Mouse (Mus musculus) heart, postnatal 0 days (tissue): ENCODE results near the gene Slc10a1. TPM values are rescaled to one million over a fixed set of nuclear protein-coding genes. Genes with fewer than 3 reads are reported as not detected.

Source experiments
- ATAC-seq: fragments of 200-750 bp; cut with Nextera tagmentation; 2 replicates; pipeline ENCODE4 v1.8.0; 2017; ENCODE audit warnings: low read depth, moderate number of reproducible peaks, moderate library complexity; ENCODE audit not compliant: insufficient read depth
- DNase-seq: peaks from one replicate; pipeline ENCODE4 v3.0.0-alpha.2; 2016; ENCODE audit warnings: low spot score
- H3K27ac ChIP-seq: fragments of 300-500 bp; sonication (generic); 2 replicates; pipeline ENCODE4 v1.5.1; 2014; ENCODE audit warnings: low read depth, mild to moderate bottlenecking
- H3K27me3 ChIP-seq: fragments of 300-500 bp; sonication (generic); 2 replicates; pipeline ENCODE4 v1.6.1; 2014; ENCODE audit warnings: low read length, mixed read lengths; ENCODE audit not compliant: control insufficient read depth, insufficient read depth
- H3K36me3 ChIP-seq: fragments of 300-500 bp; sonication (generic); replicated peaks from 2 replicates; pipeline ENCODE4 v1.6.1; 2014; ENCODE audit warnings: low read length, mixed read lengths; ENCODE audit not compliant: control insufficient read depth, insufficient read depth
- H3K4me1 ChIP-seq: fragments of 300-500 bp; sonication (generic); 2 replicates; pipeline ENCODE4 v1.6.1; 2014; ENCODE audit warnings: antibody characterized with exemption; ENCODE audit not compliant: control insufficient read depth, insufficient read depth
- H3K4me2 ChIP-seq: fragments of 300-500 bp; sonication (generic); 2 replicates; pipeline ENCODE4 v1.6.1; 2014; ENCODE audit warnings: low read depth, mild to moderate bottlenecking, low read length, moderate library complexity
- H3K4me3 ChIP-seq: fragments of 300-500 bp; sonication (generic); 2 replicates; pipeline ENCODE4 v1.5.1; 2014; ENCODE audit warnings: low read depth, low read length
- H3K9ac ChIP-seq: fragments of 300-500 bp; sonication (generic); replicated peaks from 2 replicates; pipeline ENCODE4 v1.6.1; 2014; ENCODE audit warnings: low read depth, low read length, mixed read lengths
- H3K9me3 ChIP-seq: fragments of 300-500 bp; sonication (generic); replicated peaks from 2 replicates; pipeline ENCODE4 v1.6.1; 2016; ENCODE audit warnings: low read length; ENCODE audit not compliant: control insufficient read depth
- CTCF ChIP-seq: IDR thresholded peaks from 2 replicates; pipeline ENCODE4 v1.5.1; 2016; ENCODE audit warnings: antibody characterized with exemption, control low read depth, low read depth
- EP300 ChIP-seq: IDR thresholded peaks from 2 replicates; pipeline ENCODE4 v1.6.1; 2016; ENCODE audit warnings: antibody characterized with exemption, low read depth
- WGBS: fragments of 180-500 bp; shearing (Covaris S2); extraction: QIAGEN DNeasy Blood & Tissue Kit; methylation state at CpG from one replicate; pipeline ENCODE4 v1.1.7; 2014; 5-methylcytosine and 5-hydroxymethylcytosine counted together
- polyA plus RNA-seq: library from polyadenylated mRNA; unstranded; fragments of >200 nt; fragmentation: Nextera tagmentation; extraction: Ambion mirVana; gene quantifications from 2 replicates; pipeline ENCODE4 v1.2.1, GENCODE M21; 2015
- total RNA-seq: library from RNA; depleted of rRNA; stranded (reverse); fragments of >200 nt; gene quantifications from 2 replicates; pipeline ENCODE4 v1.2.3, GENCODE M21; 2014; ENCODE audit warnings: low replicate concordance

Gene Slc10a1
- total and polyA plus RNA-seq, 2 experiments from 2014 or later, result 0.37 TPM; not detected in 1

DNA sequence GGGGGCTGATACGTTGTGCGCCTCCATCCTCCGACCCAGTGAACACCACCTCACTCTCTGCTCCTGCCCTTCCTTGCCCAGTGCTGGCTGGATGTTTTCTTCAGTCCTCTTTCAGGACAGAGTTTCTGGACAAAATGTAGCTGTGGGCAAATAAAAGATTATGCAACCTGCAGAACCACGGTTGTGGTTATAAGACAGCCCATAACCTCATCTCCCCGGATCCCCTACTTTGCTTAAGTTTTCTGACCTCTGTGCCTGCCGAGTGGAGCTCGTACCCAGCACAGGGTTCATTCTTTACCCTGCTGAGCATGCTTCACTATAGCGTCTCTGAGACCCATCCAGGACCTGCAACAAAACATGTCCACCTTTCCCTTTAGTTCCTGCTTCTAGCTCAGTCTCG is 587 bp downstream of the Slc10a1 start:
- no peaks in the 10 kb centered on the region; the same call in 1 of the 2 replicates for H3K27me3 ChIP-seq
- no peak overlapping the region for H3K4me2 ChIP-seq
- H3K27ac ChIP-seq, result no peak overlapping the region
- TF ChIP-seq EP300 (no peak), CTCF (no peak)
- H3K4me3 ChIP-seq, result no peak overlapping the region
- H3K4me1 ChIP-seq, result no peaks in the 10 kb centered on the region
- no peaks in the 10 kb centered on the region for H3K9me3 ChIP-seq
- no peaks in the 10 kb centered on the region for H3K36me3 ChIP-seq
- ATAC-seq, result no peak
- H3K9ac ChIP-seq, result no peak overlapping the region
- WGBS, result 84% methylated on average over 9 of the region's 9 CpGs
- no peak for DNase-seq

DNA sequence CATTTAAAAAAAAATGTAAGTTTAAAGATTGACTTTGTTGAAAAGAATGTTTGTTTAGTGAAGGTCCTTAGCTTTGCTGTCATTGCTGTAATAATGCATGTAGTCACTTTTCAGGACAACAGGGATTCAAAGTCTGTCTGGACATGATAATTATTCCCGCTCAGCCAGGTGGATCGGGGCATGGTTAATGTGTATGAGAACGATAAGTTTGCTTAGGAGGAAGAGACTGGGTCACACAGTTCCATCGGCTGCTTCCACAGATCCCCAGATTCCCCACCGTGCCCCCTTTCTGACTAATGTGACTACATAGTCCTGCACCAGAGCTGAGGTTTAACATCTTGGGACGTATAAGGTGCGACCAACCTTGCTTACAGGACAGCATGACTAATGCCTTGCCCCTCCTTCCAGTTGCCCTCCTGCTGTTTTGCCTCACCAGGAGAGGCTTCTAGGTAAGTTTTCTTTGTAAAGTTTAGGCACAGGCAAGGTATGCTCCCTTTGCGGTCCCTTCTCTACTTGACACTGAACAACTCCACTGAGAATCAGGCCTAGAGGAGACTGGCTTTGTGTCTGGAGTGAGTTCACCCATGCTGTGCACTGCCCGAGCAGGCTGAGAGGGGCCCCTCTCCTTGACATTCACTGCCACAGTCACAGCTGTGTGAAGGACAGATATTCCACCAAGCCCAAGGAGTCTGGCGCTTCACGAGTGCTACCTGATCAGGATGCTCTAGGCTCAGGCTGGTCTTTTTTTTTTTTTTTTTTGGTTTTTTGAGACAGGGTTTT is 2.3 kb downstream of the Slc10a1 start:
- no peak overlapping the region for H3K9ac ChIP-seq
- no peak for ATAC-seq
- no peak for TF ChIP-seq EP300
- TF ChIP-seq CTCF, result no peak
- 80% methylated on average over 11 of the region's 11 CpGs for WGBS
- no peak overlapping the region for H3K4me3 ChIP-seq
- no peak overlapping the region for H3K27ac ChIP-seq
- no peak overlapping the region for H3K4me2 ChIP-seq
- H3K4me1 ChIP-seq, result no peaks in the 10 kb centered on the region
- H3K27me3 ChIP-seq, result no peaks in the 10 kb centered on the region
- H3K36me3 ChIP-seq, result no peaks in the 10 kb centered on the region
- no peaks in the 10 kb centered on the region for H3K9me3 ChIP-seq
- no peak for DNase-seq

DNA sequence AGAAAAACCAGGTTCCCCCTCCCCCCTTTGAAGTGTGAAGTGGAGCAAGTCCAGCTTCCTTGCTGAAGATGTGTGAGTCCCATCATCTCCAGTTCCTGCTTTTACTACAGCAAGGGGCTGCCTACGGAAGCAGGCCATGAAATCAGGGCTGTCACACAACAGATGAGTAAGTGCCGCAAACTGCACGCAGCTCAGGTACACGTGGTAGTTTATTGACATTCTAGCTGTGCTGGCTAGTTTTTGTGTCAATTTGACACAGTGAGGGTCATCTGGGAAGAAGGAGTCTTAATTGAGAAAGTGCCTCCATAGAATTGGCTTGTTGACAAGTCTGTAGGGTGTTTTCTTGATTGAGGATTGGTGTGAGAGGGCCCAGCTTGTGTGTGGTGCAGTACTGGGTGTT is 5.9 kb downstream of the Slc10a1 start:
- Histone ChIP-seq H3K36me3 (peaks cover 21% of the 10 kb centered on the region), H3K27me3 (no peaks in the 10 kb centered on the region), H3K27ac (no peak overlapping the region), H3K9me3 (no peaks in the 10 kb centered on the region), H3K4me3 (no peak overlapping the region), H3K4me2 (no peak overlapping the region), H3K9ac (no peak overlapping the region), H3K4me1 (no peaks in the 10 kb centered on the region)
- WGBS, result 78% methylated on average over 4 of the region's 4 CpGs
- DNase-seq (no peak), ATAC-seq (no peak)
- TF ChIP-seq EP300 (no peak), CTCF (no peak)

DNA sequence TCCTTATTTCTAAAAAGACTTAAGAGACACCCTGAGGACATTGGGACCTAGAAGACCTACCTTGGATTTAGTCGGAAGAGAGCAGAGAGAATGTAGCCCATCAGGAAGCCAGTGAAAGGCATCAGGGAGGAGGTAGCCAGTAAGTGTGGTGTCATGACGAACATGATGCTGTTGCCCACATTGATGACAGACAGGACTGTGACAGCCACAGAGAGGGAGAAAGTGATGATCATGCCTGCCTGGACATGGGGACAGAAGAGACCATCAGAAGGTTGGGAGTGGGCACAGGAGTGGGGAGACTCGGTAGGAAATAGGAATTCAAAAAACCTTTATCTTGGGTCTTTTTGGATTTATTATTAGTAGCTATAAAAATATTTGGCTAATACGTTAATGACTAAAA is 10.5 kb downstream of the Slc10a1 start:
- TF ChIP-seq EP300, result no peak
- no peak for TF ChIP-seq CTCF
- WGBS, result 66% methylated on average over 4 of the region's 4 CpGs
- no peak overlapping the region for H3K27ac ChIP-seq
- no peaks in the 10 kb centered on the region for H3K27me3 ChIP-seq
- DNase-seq (no peak), ATAC-seq (no peak)
- H3K9me3 ChIP-seq, result no peaks in the 10 kb centered on the region
- no peak overlapping the region for H3K4me2 ChIP-seq
- no peak overlapping the region for H3K9ac ChIP-seq
- no peak overlapping the region for H3K4me3 ChIP-seq
- H3K4me1 ChIP-seq, result no peaks in the 10 kb centered on the region
- H3K36me3 ChIP-seq, result peaks cover 65% of the 10 kb centered on the region

DNA sequence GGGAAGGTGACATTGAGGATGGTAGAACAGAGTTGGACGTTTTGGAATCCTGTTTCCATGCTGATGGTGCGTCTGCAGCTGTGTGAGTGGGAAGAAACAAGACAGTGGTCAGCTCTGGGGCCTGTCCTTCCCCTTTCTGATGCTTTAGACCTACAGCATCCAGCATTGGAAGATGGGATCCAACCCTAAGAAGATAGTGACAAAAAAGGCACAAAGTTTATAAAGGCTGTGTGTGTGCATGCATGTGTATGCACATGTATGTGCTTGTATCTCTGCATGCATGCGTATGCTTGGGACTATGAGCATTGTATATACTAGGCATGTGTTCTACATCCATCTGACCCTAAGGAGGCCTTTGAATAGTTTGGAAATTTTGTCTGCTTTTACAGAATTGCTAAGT is 12.5 kb downstream of the Slc10a1 start:
- 84% methylated on average over 3 of the region's 3 CpGs for WGBS
- Histone ChIP-seq H3K4me3 (no peak overlapping the region), H3K9ac (no peak overlapping the region), H3K27ac (no peak overlapping the region), H3K9me3 (no peaks in the 10 kb centered on the region), H3K4me2 (no peak overlapping the region), H3K27me3 (no peaks in the 10 kb centered on the region), H3K4me1 (no peaks in the 10 kb centered on the region; the same call in 1 of the 2 replicates), H3K36me3 (peaks cover 84% of the 10 kb centered on the region)
- ATAC-seq (no peak), DNase-seq (no peak)
- TF ChIP-seq CTCF (no peak), EP300 (no peak)

DNA sequence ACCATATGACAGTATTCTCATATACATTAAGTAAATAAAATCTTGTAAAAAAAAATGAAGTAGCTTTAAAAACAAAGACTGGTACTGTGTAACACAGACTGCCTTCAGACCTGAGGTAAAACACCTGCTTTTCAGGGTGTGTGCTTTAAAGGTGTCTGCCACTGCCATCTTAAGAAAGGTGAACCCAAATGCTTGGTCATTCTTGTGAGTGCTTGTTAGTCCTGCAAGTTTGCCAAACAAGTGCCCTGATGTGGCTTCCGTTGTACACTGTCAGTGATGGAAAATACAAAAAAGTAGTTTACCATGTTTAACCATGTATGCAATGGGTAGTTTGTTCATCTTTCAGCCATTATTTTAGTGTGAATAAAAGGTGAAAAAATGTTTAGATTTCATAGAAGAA is 16.0 kb downstream of the Slc10a1 start:
- no peak for TF ChIP-seq CTCF
- no peak for TF ChIP-seq EP300
- Histone ChIP-seq H3K4me2 (no peak overlapping the region), H3K27me3 (no peaks in the 10 kb centered on the region), H3K9ac (no peak overlapping the region), H3K27ac (no peak overlapping the region), H3K4me1 (no peaks in the 10 kb centered on the region; the same call in 1 of the 2 replicates), H3K36me3 (peaks cover 87% of the 10 kb centered on the region), H3K9me3 (no peaks in the 10 kb centered on the region), H3K4me3 (no peak overlapping the region)
- WGBS, result 87% methylated on average over 1 of the region's 1 CpGs
- no peak for ATAC-seq
- DNase-seq, result no peak
